Mouse (Mus musculus): ENCODE results near the gene 5730455P16Rik. TPM values are rescaled to one million over a fixed set of nuclear protein-coding genes. Genes with fewer than 3 reads are reported as not detected.
"Not testable (repeated sequence)": the region's sequence is repeated elsewhere in the genome, so short reads cannot be mapped to it uniquely, and the experiment has no call there.

The 5730455P16Rik gene
- total RNA-seq, 2 experiments from 2014 or later = 22.3 to 25.5 TPM

DNA sequence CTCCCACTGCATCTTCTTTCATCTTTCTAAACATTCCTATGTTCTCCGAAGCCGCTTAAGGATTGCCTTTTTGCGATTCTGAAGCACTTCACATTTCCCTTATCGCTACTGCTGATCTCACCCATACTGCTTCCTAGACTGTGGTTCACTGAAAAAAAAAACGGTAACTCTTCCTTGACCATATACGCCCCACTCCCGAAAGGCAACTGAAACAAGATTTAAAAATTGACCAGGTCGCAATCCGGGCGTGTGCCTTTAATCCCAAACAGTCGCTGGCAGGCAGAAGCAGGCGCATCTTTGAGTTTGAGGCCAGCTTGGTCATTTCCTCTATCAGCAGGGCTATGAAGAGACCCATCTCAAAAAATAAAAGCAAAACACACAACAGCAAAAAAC is 4.8 kb upstream of the 5730455P16Rik start:
- peak in 1 of 2 experiments; percentile 18 for DNase-seq (ENCODE audit: low spot score in 2 of 2)

- DNase-seq (ENCODE audit: low spot score in 2 of 2) = not testable (repeated sequence)
Measured at GRCm38 (mm10) chr11:80379184-80379583, 1.4 kb upstream of the 5730455P16Rik start.

- DNase-seq (ENCODE audit: low spot score in 2 of 2) = not testable (repeated sequence)
Measured at GRCm38 (mm10) chr11:80378452-80379068, 726 bp upstream of the 5730455P16Rik start.

- no peak for DNase-seq (ENCODE audit: low spot score in 2 of 2)
Measured at GRCm38 (mm10) chr11:80376651-80377050, 1.2 kb downstream of the 5730455P16Rik start.

GRCm38 (mm10) chr11:80368949-80369348 is 8.9 kb downstream of the 5730455P16Rik start:
- DNase-seq (ENCODE audit: low spot score in 2 of 2) = no peak

- no peak for DNase-seq (ENCODE audit: low spot score in 2 of 2)
Measured at GRCm38 (mm10) chr11:80354832-80355231, 23.0 kb downstream of the 5730455P16Rik start.

DNA sequence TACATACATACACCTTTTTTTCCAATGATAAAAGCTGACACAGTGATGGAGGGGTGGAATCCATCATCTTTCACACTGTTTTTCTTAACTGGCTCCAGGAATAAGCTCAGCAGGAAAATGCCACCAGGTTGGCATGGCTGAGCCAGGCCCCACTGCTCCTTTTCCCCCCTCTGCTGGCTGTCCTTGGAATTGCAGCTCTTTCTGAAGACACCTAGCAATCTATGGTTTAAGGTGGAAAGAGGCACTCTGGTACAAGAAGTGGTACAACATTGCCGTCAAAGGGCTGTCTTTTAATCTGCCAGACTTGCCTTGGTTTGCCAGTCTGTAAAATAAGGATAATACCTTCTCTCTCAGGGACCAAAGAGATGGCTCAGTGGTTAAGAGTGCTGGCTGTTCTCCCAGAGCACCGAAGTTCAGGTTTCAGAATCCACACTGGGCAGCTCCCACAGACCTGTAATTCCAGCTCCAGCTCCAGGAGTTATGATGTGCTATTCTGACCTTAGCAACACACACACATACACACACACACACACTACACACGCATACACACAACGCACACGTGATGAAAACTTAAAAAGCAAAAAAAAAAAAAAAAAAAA is 25.9 kb downstream of the 5730455P16Rik start:
- peak; percentile 65 to 83 for DNase-seq (ENCODE audit: low spot score in 2 of 2)

GRCm38 (mm10) chr11:80342482-80342881 is 35.4 kb downstream of the 5730455P16Rik start:
- DNase-seq (ENCODE audit: low spot score in 2 of 2) = no peak

DNA sequence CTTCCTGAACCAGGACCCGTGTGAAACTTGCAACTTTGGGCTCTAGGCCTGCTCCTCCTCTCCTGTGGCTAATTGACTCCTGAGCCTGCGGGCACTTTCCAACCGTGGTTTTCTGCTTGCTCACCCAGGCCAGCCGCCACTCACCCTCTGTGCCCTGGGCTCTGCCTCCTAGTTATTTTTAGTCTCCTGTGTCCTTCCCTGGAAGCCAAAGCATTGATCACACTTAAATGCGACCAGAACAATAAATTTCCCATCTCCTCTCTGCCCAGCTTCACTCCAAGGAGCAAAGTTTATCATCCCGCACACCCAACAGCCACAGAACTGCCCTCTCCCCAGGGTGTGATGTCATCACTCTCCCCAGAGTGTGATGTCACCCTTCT is 41.5 kb downstream of the 5730455P16Rik start:
- no peak for DNase-seq (ENCODE audit: low spot score in 2 of 2)

GRCm38 (mm10) chr11:80335609-80336350 is 42.1 kb downstream of the 5730455P16Rik start:
- DNase-seq (ENCODE audit: low spot score in 2 of 2) = no peak

DNA sequence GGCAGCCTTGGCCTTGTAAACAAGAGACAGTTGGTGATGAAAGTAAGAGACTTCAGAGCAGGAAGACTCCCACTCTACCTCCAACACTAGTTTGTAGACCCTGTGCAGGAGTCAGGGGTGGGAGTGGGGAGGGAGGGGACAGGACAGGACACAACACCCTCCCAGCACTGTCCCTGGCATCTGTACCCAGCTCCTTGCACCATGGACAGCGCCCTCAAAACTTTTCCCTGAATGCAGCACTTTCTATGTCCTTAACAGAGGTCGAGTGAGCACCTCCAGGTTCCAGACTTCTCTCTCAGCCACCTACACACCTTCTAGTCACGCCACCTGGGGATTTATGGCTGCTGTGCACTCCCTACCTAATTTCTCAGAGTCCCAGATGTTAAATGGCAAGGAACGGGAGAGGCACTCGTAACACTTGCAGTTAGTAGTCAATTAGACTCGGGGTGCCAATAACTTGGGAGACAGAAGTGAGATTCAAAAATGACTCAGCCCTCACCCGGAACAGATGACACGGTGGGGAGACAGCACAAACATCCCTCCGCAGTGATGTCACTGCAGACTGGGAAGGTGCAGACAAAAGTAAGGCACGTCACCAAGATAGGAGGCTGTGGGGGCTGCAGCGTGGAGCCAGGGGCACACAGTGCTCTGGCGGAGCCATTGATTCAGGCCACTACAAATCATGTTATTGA is 45.0 kb downstream of the 5730455P16Rik start:
- DNase-seq (ENCODE audit: low spot score in 2 of 2) = no peak

- no peak for DNase-seq (ENCODE audit: low spot score in 2 of 2)
Measured at GRCm38 (mm10) chr11:80324636-80325035, 53.2 kb downstream of the 5730455P16Rik start.

GRCm38 (mm10) chr11:80323255-80323654 is 54.6 kb downstream of the 5730455P16Rik start:
- no peak for DNase-seq (ENCODE audit: low spot score in 2 of 2)

DNA sequence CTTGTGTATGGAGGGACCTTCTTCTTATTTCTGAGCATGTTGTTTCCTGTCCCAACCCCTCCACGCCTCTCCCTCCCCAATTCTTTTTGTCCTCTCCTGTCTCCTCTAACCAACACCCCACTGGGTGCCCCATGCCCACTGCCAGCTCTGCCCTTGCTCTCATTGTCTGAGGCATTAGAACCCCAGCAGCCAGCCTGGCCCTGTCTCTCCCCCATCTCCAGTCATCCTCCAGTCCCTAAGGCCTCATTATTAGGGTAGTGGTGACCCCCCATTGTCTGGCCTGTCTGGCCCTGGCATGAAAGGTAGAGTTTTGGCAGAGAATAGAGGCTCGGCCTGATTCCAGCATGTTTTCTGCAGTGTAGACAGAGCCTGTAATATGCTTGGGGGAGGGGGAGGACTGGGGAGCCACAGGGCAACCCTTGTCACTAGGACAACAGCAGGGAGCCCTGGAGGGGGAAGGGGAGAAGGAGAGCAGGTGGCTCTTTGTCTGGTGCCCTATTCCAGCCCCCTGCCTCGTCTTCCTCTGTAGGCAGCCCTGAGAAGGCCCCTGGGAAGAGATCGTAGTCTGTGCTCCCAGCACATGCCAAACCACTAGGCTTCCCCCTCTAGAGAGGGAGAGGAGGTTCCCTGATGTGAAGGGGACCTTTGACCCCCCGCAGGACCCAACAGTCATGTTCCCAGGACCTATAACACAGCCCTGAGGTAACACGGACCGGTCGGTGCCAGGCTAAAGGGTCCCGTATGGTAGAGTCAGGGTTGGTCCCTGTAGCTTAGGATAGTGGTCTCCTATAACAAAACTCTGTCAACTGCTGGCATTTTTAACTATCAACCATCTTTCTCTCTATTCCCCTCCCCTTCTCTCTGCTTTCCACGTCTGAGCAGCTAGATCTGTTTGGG is 61.8 kb downstream of the 5730455P16Rik start:
- no peak for DNase-seq (ENCODE audit: low spot score in 2 of 2)

GRCm38 (mm10) chr11:80313944-80314343 is 63.9 kb downstream of the 5730455P16Rik start:
- DNase-seq (ENCODE audit: low spot score in 2 of 2) = no peak

DNA sequence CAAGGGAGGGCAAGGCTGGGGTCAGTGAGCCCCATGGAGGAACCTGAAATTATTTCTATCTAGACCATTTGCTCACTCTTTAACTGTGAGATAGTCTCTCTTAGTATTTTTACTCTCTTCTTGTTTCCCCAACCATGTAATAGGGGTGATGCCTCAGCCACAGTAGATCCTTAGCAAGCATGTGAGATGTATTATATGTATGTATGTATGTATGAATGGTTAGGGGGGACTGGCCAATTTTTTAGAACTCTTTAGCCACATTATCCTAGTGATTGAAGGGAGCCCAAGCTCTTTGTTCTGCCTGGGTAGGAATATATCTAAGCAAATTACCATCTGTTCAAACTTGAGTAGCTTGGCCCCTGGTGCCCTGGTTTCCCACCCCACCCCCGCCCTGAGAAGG is 64.4 kb downstream of the 5730455P16Rik start:
- no peak for DNase-seq (ENCODE audit: low spot score in 2 of 2)

DNA sequence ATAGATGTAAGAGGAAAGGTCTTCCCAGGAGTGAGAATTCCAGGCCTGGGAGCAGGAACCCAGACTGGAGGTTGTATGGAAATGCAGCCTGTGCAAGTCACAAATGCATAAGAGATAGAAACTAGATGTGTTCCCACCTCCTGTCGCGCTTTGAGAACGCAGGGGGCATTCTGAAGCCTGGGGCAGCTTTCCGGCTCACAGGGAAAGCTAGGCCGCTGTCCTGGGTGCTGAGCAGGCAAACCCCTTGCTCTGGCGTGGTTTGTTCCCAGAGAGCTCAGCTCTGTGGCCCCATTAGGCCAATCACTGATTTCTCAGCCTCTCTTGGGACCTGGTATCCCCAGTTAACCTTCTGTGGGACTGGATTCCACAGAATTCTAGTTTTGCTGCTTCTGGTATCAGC is 65.3 kb downstream of the 5730455P16Rik start:
- DNase-seq (ENCODE audit: low spot score in 2 of 2) = no peak

- no peak for DNase-seq (ENCODE audit: low spot score in 2 of 2)
Measured at GRCm38 (mm10) chr11:80312049-80312448, 65.8 kb downstream of the 5730455P16Rik start.

DNA sequence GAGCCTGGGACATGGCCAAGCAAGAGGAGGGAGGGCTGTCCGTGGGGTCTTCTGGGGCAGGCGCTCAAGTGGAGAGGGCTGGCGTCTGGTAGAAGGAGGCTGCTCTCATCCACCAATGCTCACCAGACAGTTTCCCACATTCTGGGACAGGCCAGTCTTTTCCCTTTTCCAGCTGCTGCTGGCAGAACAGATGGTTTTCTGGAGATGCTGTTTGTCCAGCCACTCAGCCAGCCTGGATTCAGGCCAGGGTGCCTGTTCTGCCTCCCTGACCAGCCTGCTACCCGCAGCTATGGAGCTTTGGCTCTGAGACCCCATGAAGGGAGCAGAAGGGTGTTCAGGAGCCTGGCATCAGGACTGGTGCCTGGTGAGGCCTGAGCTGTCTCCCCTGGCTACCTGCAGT is 66.6 kb downstream of the 5730455P16Rik start:
- DNase-seq (ENCODE audit: low spot score in 2 of 2) = peak in 1 of 2 experiments; percentile 30
